Comparison of ENCODE assay signal across 25 mouse cellular contexts in the genomic region with DNA sequence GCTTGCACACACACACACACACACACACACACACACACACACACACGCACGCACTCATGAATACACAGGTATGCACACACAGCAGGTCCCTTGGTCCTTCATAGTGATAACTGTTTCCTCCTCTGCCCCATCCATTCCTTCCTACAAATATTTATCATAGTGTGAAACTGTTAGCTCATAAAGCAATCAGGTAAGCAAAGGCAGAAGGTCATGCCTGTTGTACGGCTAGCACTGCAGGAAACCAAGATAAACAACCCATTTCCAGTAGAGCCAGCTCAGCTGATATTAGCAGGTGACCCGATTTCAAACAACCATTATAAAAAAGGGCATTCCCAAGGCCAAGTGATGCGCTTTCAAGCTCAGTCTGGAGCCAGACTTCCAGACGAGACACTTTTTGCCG. TPM values are rescaled to one million over a fixed set of nuclear protein-coding genes. Genes with fewer than 3 reads are reported as not detected.
A peak's percentile ranks its signal among the peaks of the same experiment; 100 is the strongest.
DNase-seq lines count a peak whose midpoint lies in the region; ATAC-seq and TF ChIP-seq lines count a peak whose summit lies in the region.
"Had no signal": no experiment of that assay in that cellular context is flagged by ENCODE, and none has a peak within 500 bp of the region (broad histone marks: within the 10 kb centered on the region; RNA-seq: fewer than 3 reads in every experiment).

No protein-coding gene starts in this region.

- no peak overlapping the region for H3K4me3 ChIP-seq in hindbrain, embryonic 13.5 days
- no peak overlapping the region for H3K4me3 ChIP-seq in hindbrain, embryonic 16.5 days (ENCODE audit: low read length)
- H3K4me3 ChIP-seq in intestine, postnatal 0 days (ENCODE audit: low read depth, low read length), result no peak overlapping the region
- no peak overlapping the region for H3K4me3 ChIP-seq in forebrain, embryonic 12.5 days (replicated peaks)
- H3K4me3 ChIP-seq: embryonic facial prominence, embryonic 10.5 days; embryonic facial prominence, embryonic 12.5 days had no signal

- peaks cover 13% of the 10 kb centered on the region for H3K4me1 ChIP-seq in hindbrain, embryonic 13.5 days (replicated peaks)
- H3K4me1 ChIP-seq in hindbrain, embryonic 16.5 days (ENCODE audit: control insufficient read depth, insufficient read depth, low read depth, low read length), result peaks cover 6% of the 10 kb centered on the region
- H3K4me1 ChIP-seq in intestine, postnatal 0 days (replicated peaks; ENCODE audit: control insufficient read depth, insufficient read depth, low read length), result no peaks in the 10 kb centered on the region
- H3K4me1 ChIP-seq in forebrain, embryonic 12.5 days, result peaks cover 4% of the 10 kb centered on the region; the same call in 1 of the 2 replicates

- H3K9me3 ChIP-seq in hindbrain, embryonic 13.5 days, result no peaks in the 10 kb centered on the region
- no peaks in the 10 kb centered on the region for H3K9me3 ChIP-seq in hindbrain, embryonic 16.5 days (ENCODE audit: control insufficient read depth, low read length)
- no peaks in the 10 kb centered on the region for H3K9me3 ChIP-seq in intestine, postnatal 0 days (ENCODE audit: control insufficient read depth)
- no peaks in the 10 kb centered on the region for H3K9me3 ChIP-seq in forebrain, embryonic 12.5 days
- H3K9me3 ChIP-seq: embryonic facial prominence, embryonic 10.5 days; embryonic facial prominence, embryonic 12.5 days had no signal

- H3K27ac ChIP-seq in hindbrain, embryonic 13.5 days, result 0 out of 2 replicates have a peak overlapping the region, but pooled peaks have one; percentile 10
- no peak overlapping the region for H3K27ac ChIP-seq in hindbrain, embryonic 16.5 days (ENCODE audit: low read depth, low read length)
- H3K27ac ChIP-seq in intestine, postnatal 0 days (ENCODE audit: low read depth, low read length), result no peak overlapping the region
- H3K27ac ChIP-seq in forebrain, embryonic 12.5 days, result no peak overlapping the region
- H3K27ac ChIP-seq: embryonic facial prominence, embryonic 10.5 days; embryonic facial prominence, embryonic 12.5 days had no signal

- no peak for TF ChIP-seq CTCF in intestine, postnatal 0 days (IDR thresholded peaks at IDR 0.05; ENCODE audit: low read depth)

- ATAC-seq in hindbrain, embryonic 13.5 days (ENCODE audit: low FRiP score), result no peak
- no peak for ATAC-seq in hindbrain, embryonic 16.5 days
- peak; percentile 57; the same call in 1 of the 2 replicates for ATAC-seq in intestine, postnatal 0 days
- ATAC-seq in forebrain, embryonic 12.5 days (ENCODE audit: low FRiP score), result no peak
- ATAC-seq: activated CD4-positive, CD25-positive, alpha-beta regulatory T cell, adult 4 months; CD4-positive, CD25-positive, alpha-beta regulatory T cell, adult 4 months; forebrain, embryonic 14.5 days; forebrain, embryonic 16.5 days; Patski had no signal

- no peak overlapping the region for H3K4me2 ChIP-seq in hindbrain, embryonic 13.5 days
- no peak overlapping the region for H3K4me2 ChIP-seq in hindbrain, embryonic 16.5 days (ENCODE audit: low read length)
- no peak overlapping the region for H3K4me2 ChIP-seq in intestine, postnatal 0 days (replicated peaks; ENCODE audit: low read depth)
- no peak overlapping the region for H3K4me2 ChIP-seq in forebrain, embryonic 12.5 days
- H3K4me2 ChIP-seq: embryonic facial prominence, embryonic 12.5 days had no signal

- H3K9ac ChIP-seq in hindbrain, embryonic 13.5 days, result no peak overlapping the region
- no peak overlapping the region for H3K9ac ChIP-seq in hindbrain, embryonic 16.5 days (ENCODE audit: low read depth, low read length)
- H3K9ac ChIP-seq in intestine, postnatal 0 days (ENCODE audit: low read depth, low read length), result no peak overlapping the region
- H3K9ac ChIP-seq in forebrain, embryonic 12.5 days, result no peak overlapping the region
- H3K9ac ChIP-seq: embryonic facial prominence, embryonic 12.5 days had no signal

- DNase-seq in thymus, postnatal 36 days, result no peak
- DNase-seq: adrenal gland, adult 8-10 months; adrenal gland, postnatal 14 days; adrenal gland, postnatal 36 days; B cell, adult 2 months; cerebellum, adult 11-12 months; cerebellum, adult 2 months; cerebellum, adult 9-10 months; cerebellum, postnatal 25 days had no signal

- no peaks in the 10 kb centered on the region for H3K27me3 ChIP-seq in hindbrain, embryonic 13.5 days
- no peaks in the 10 kb centered on the region for H3K27me3 ChIP-seq in hindbrain, embryonic 16.5 days (replicated peaks; ENCODE audit: control insufficient read depth, insufficient read depth, low read length)
- no peaks in the 10 kb centered on the region for H3K27me3 ChIP-seq in intestine, postnatal 0 days (replicated peaks; ENCODE audit: control insufficient read depth, insufficient read depth, low read length)
- no peaks in the 10 kb centered on the region for H3K27me3 ChIP-seq in forebrain, embryonic 12.5 days
- H3K27me3 ChIP-seq: CH12.LX; embryonic facial prominence, embryonic 12.5 days; Patski had no signal

- H3K36me3 ChIP-seq in hindbrain, embryonic 13.5 days, result no peaks in the 10 kb centered on the region
- H3K36me3 ChIP-seq in hindbrain, embryonic 16.5 days (ENCODE audit: control insufficient read depth, insufficient read depth, low read length), result no peaks in the 10 kb centered on the region
- H3K36me3 ChIP-seq in intestine, postnatal 0 days (ENCODE audit: control insufficient read depth, insufficient read depth), result no peaks in the 10 kb centered on the region
- no peaks in the 10 kb centered on the region for H3K36me3 ChIP-seq in forebrain, embryonic 12.5 days (replicated peaks)
- H3K36me3 ChIP-seq: embryonic facial prominence, embryonic 10.5 days; embryonic facial prominence, embryonic 12.5 days; G1E had no signal

- 76% methylated on average over 7 of the region's 7 CpGs for WGBS in hindbrain, embryonic 13.5 days
- 61% methylated on average over 7 of the region's 7 CpGs for WGBS in hindbrain, embryonic 16.5 days
- WGBS in intestine, postnatal 0 days, result 28% methylated on average over 7 of the region's 7 CpGs
- 85% methylated on average over 7 of the region's 7 CpGs for WGBS in forebrain, embryonic 12.5 days

RNA-seq across cellular contexts. Expression of gene E030025P04Rik, which starts 36.9 kb away (rescaled TPM):
- polyA plus RNA-seq in hindbrain, embryonic 13.5 days (2015; fragmentation: Nextera tagmentation; extraction: Ambion mirVana), result not detected in 2 replicates
- not detected in 2 replicates for polyA plus RNA-seq in hindbrain, embryonic 16.5 days (2015; fragmentation: Nextera tagmentation; extraction: Ambion mirVana)
- not detected in 2 replicates for polyA plus RNA-seq in intestine, postnatal 0 days (2015; fragmentation: Nextera tagmentation; extraction: Ambion mirVana)
- not detected in 2 replicates for polyA plus RNA-seq in forebrain, embryonic 12.5 days (2016; fragmentation: Nextera tagmentation; extraction: Ambion mirVana)
- polyA plus RNA-seq: activated CD4-positive, CD25-positive, alpha-beta regulatory T cell, adult 4 months; CD4-positive, CD25-positive, alpha-beta regulatory T cell, adult 4 months; cerebellum, adult 2 months; cortical plate, adult 2 months; embryonic facial prominence, embryonic 10.5 days; embryonic facial prominence, embryonic 12.5 days; embryonic facial prominence, embryonic 14.5 days; forebrain, embryonic 11.5 days; forebrain, embryonic 14.5 days; forebrain, embryonic 16.5 days; G1E; Patski had no signal
